Mouse (Mus musculus): ENCODE results near the gene Myo1d.

- no peak for TF ChIP-seq POLR2A (IDR thresholded peaks at IDR 0.05; ENCODE audit: borderline replicate concordance, extremely low read depth, low read depth, low read length)
- no peak for TF ChIP-seq CTCF (IDR thresholded peaks at IDR 0.05; ENCODE audit: insufficient read depth, low read length)
Observed at GRCm38 (mm10) chr11:80664261-80664660, 115.6 kb downstream of the Myo1d start.
